Mouse (Mus musculus): Measurements from ENCODE around the gene Gm44.
"Not testable (repeated sequence)": the region's sequence is repeated elsewhere in the genome, so short reads cannot be mapped to it uniquely, and the experiment has no call there.

DNA sequence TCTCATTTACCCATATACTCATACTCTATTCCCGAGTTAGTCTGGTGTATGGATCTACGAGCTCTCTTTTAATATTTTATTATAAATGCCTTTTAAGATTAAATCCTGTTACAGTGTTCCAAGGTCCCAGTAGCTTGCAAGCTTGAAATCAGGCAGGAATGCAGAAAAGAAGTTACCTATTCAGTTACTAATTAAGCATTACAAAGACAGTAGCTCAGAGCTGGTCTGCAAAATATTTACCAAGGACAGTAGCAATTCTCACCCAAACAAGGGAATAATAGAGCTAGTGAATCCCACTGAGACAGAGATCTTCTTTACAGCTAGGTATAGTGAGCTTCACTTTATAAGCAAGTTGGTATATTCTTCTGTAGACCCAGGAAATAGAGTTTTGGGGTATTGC is 46.3 kb downstream of the Gm44 start:
- TF ChIP-seq CTCF, EP300 (IDR thresholded peaks at IDR 0.05): not testable (repeated sequence)
